Mouse (Mus musculus): ENCODE measurements at regions not wholly inside any gene's neighbourhood (a gene's known extent, or its start where the extent isn't known, plus 50 kb on each side); places are given as distances from the start of the nearest gene placed in this dataset.

GRCm38 (mm10) chr2:75046892-75047291 lies 221.3 kb downstream of the Mtx2 start:
- 86% methylated on average over 6 of the region's 6 CpGs for WGBS

DNA sequence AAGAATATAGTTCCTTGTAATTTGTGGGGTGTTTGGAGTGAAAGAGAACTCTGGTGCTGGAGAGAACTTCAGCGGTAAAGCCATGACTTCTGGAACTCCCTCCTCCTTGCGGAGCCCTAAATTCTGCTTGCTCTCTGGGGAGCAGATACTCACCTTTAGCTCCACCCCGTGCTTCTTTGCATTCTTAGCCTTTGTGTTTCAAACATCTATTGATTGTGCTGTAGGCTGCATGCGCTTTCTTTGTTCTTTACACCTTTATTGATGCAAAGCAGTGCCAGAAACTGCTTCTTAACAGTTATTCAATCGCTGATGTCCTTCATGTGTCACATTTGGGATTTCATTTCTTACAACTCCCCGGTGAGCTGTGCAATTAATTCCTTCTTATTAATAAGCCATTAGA lies 222.5 kb downstream of the Mtx2 start:
- no peak overlapping the region for H3K4me3 ChIP-seq
- H3K9me3 ChIP-seq: no peaks in the 10 kb centered on the region
- H3K27me3 ChIP-seq (ENCODE audit: poor library complexity, severe bottlenecking): peaks cover under 1% of the 10 kb centered on the region; the same call in 1 of the 2 replicates
- DNase-seq (ENCODE audit: extremely low spot score, low spot score): no peak
- H3K4me1 ChIP-seq: peaks cover 7% of the 10 kb centered on the region
- H3K27ac ChIP-seq: no peak overlapping the region
- WGBS: 44% methylated on average over 6 of the region's 6 CpGs
- H3K36me3 ChIP-seq (replicated peaks): no peaks in the 10 kb centered on the region

More at GRCm38 (mm10) chr2:75046892-75047291, 221.3 kb downstream of the Mtx2 start:
- no peaks in the 10 kb centered on the region for H3K27me3 ChIP-seq (ENCODE audit: poor library complexity, severe bottlenecking)
- no peaks in the 10 kb centered on the region for H3K36me3 ChIP-seq (replicated peaks)
- no peak overlapping the region for H3K4me3 ChIP-seq
- no peaks in the 10 kb centered on the region for H3K9me3 ChIP-seq
- DNase-seq (ENCODE audit: extremely low spot score, low spot score): no peak
- no peak overlapping the region for H3K27ac ChIP-seq
- H3K4me1 ChIP-seq: peaks cover 7% of the 10 kb centered on the region

GRCm38 (mm10) chr2:75054474-75055186 lies 229.0 kb downstream of the Mtx2 start:
- Histone ChIP-seq H3K36me3 (replicated peaks) (no peaks in the 10 kb centered on the region), H3K4me3 (peak overlapping the region; percentile 48), H3K27me3 (ENCODE audit: poor library complexity, severe bottlenecking) (peaks cover 44% of the 10 kb centered on the region), H3K9me3 (no peaks in the 10 kb centered on the region), H3K4me1 (peaks cover 7% of the 10 kb centered on the region), H3K27ac (peak overlapping the region; percentile 80)
- DNase-seq (ENCODE audit: extremely low spot score, low spot score): peak; percentile 40
- 26% methylated on average over 14 of the region's 14 CpGs for WGBS

DNA sequence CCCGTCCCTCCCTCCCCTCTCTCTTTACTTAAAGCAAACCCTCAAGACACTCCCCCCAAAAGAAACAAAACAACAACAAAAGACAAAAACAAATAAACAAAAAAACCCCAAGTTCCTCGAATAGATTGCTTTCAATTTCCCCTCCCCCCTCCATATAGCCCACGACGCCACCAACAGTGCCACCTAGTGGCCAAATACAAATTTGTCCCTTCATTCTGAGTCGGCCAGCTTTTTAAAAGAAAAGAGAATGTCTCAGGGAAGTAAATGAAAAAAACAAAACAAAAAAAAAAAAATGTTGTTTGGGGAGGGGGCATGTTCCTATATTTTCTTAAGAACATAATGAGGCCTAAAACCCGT lies 229.6 kb downstream of the Mtx2 start:
- Histone ChIP-seq H3K27me3 (ENCODE audit: poor library complexity, severe bottlenecking) (peaks cover 49% of the 10 kb centered on the region), H3K36me3 (replicated peaks) (no peaks in the 10 kb centered on the region), H3K27ac (peak overlapping the region; percentile 80), H3K4me1 (peaks cover 13% of the 10 kb centered on the region), H3K9me3 (no peaks in the 10 kb centered on the region), H3K4me3 (peak overlapping the region; percentile 48)
- DNase-seq (ENCODE audit: extremely low spot score, low spot score): peak; percentile 42
- 1% methylated on average over 6 of the region's 6 CpGs for WGBS

DNA sequence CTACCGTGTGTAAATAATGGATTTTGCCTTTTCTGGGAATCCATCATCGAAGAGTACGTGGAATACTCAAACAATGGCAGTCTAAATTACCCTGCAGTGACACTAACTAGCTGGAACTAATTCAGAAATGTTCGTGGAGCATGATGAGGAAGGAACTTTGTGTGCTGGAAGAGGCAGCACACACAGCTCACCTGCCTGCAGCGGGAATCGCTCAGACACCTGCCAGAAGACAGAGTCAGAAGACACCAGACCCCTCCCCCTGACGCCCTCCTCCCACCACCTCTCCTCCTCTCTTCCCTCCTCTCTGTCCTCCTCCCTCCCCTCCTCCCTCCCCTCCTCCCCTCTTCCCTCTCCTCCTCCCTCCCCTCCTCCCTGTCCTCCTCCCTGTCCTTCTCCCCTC lies 235.4 kb downstream of the Mtx2 start:
- no peak for DNase-seq (ENCODE audit: extremely low spot score, low spot score)
- Histone ChIP-seq H3K36me3 (replicated peaks) (no peaks in the 10 kb centered on the region), H3K27me3 (ENCODE audit: poor library complexity, severe bottlenecking) (peaks cover 55% of the 10 kb centered on the region), H3K9me3 (no peaks in the 10 kb centered on the region), H3K4me3 (no peak overlapping the region), H3K4me1 (peaks cover 49% of the 10 kb centered on the region), H3K27ac (no peak overlapping the region)
- 65% methylated on average over 7 of the region's 7 CpGs for WGBS

- Histone ChIP-seq H3K36me3 (replicated peaks) (no peaks in the 10 kb centered on the region), H3K4me1 (peaks cover 49% of the 10 kb centered on the region), H3K4me3 (no peak overlapping the region), H3K27me3 (ENCODE audit: poor library complexity, severe bottlenecking) (peaks cover 49% of the 10 kb centered on the region), H3K9me3 (no peaks in the 10 kb centered on the region), H3K27ac (no peak overlapping the region)
- 75% methylated on average over 12 of the region's 12 CpGs for WGBS
- DNase-seq (ENCODE audit: extremely low spot score, low spot score): no peak
These were observed 236.0 kb downstream of the Mtx2 start for GRCm38 (mm10) chr2:75061456-75062188.

DNA sequence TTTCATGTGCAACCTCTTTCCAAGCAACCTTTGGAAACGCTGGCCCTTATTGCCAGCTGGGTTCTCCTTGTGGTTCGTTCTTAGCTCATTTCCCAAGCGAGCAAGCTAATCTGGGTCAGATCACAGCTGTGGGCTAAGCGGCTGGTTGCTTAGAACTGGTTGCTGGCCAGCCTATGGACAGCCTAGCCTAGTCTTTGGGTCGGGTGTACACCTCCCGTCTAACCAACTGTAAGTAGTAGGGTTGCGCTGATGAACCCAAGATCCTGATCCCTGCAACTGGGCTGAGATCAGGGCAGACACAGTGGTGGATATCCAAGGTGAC lies 236.5 kb downstream of the Mtx2 start:
- Histone ChIP-seq H3K36me3 (replicated peaks) (no peaks in the 10 kb centered on the region), H3K4me3 (no peak overlapping the region), H3K27ac (no peak overlapping the region), H3K27me3 (ENCODE audit: poor library complexity, severe bottlenecking) (peaks cover 44% of the 10 kb centered on the region), H3K9me3 (no peaks in the 10 kb centered on the region), H3K4me1 (peaks cover 49% of the 10 kb centered on the region)
- no peak for DNase-seq (ENCODE audit: extremely low spot score, low spot score)
- WGBS: 89% methylated on average over 7 of the region's 7 CpGs

- H3K27me3 ChIP-seq (ENCODE audit: poor library complexity, severe bottlenecking): peaks cover 28% of the 10 kb centered on the region
- 89% methylated on average over 10 of the region's 10 CpGs for WGBS
- no peak overlapping the region for H3K4me3 ChIP-seq
- H3K4me1 ChIP-seq: peaks cover 49% of the 10 kb centered on the region
- H3K9me3 ChIP-seq: no peaks in the 10 kb centered on the region
- peak; percentile 13 for DNase-seq (ENCODE audit: extremely low spot score, low spot score)
- H3K27ac ChIP-seq: no peak overlapping the region
- no peaks in the 10 kb centered on the region for H3K36me3 ChIP-seq (replicated peaks)
These were observed 239.0 kb downstream of the Mtx2 start for GRCm38 (mm10) chr2:75064406-75065115.

- Histone ChIP-seq H3K27me3 (ENCODE audit: poor library complexity, severe bottlenecking) (peaks cover 20% of the 10 kb centered on the region), H3K4me3 (no peak overlapping the region), H3K4me1 (peaks cover 42% of the 10 kb centered on the region), H3K9me3 (no peaks in the 10 kb centered on the region), H3K36me3 (replicated peaks) (no peaks in the 10 kb centered on the region), H3K27ac (no peak overlapping the region)
- no peak for DNase-seq (ENCODE audit: extremely low spot score, low spot score)
- 66% methylated on average over 2 of the region's 2 CpGs for WGBS
These were observed 239.7 kb downstream of the Mtx2 start for GRCm38 (mm10) chr2:75065304-75065703.

GRCm38 (mm10) chr2:75069321-75069720 lies 243.7 kb downstream of the Mtx2 start:
- H3K4me1 ChIP-seq: peaks cover 27% of the 10 kb centered on the region
- no peak for DNase-seq (ENCODE audit: extremely low spot score, low spot score)
- no peak overlapping the region for H3K4me3 ChIP-seq
- H3K27me3 ChIP-seq (ENCODE audit: poor library complexity, severe bottlenecking): no peaks in the 10 kb centered on the region
- no peaks in the 10 kb centered on the region for H3K9me3 ChIP-seq
- H3K27ac ChIP-seq: no peak overlapping the region
- WGBS: 88% methylated on average over 2 of the region's 2 CpGs
- H3K36me3 ChIP-seq (replicated peaks): no peaks in the 10 kb centered on the region

DNA sequence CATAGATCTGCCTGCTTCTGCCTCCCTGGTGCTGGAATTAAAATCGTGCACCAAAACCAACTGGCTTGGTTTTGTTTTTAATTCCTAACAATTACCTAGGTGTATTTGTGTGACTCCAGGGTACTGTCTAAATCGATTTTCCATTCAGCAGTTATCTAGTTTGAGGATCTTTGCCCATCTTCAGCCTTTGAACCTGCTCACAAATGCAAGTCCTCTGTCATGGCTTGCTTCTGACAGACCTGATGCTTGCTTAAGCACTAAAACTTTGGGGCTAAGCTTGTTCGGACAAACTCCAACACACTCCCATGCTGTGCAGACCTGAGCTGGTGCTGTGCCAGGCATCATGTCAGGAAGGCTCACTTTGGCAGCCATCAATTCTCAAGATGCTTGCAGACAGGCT lies 246.4 kb downstream of the Mtx2 start:
- no peaks in the 10 kb centered on the region for H3K36me3 ChIP-seq (replicated peaks)
- no peaks in the 10 kb centered on the region for H3K9me3 ChIP-seq
- no peak for DNase-seq (ENCODE audit: extremely low spot score, low spot score)
- H3K27ac ChIP-seq: 0 out of 2 replicates have a peak overlapping the region, but pooled peaks have one; percentile 0
- H3K27me3 ChIP-seq (ENCODE audit: poor library complexity, severe bottlenecking): no peaks in the 10 kb centered on the region
- WGBS: 81% methylated on average over 3 of the region's 3 CpGs
- peaks cover 20% of the 10 kb centered on the region for H3K4me1 ChIP-seq
- no peak overlapping the region for H3K4me3 ChIP-seq

GRCm38 (mm10) chr2:75072471-75072870 lies 246.9 kb downstream of the Mtx2 start:
- DNase-seq (ENCODE audit: extremely low spot score, low spot score): no peak
- Histone ChIP-seq H3K4me3 (no peak overlapping the region), H3K4me1 (peaks cover 20% of the 10 kb centered on the region), H3K36me3 (replicated peaks) (no peaks in the 10 kb centered on the region), H3K27ac (0 out of 2 replicates have a peak overlapping the region, but pooled peaks have one; percentile 0), H3K9me3 (no peaks in the 10 kb centered on the region), H3K27me3 (ENCODE audit: poor library complexity, severe bottlenecking) (no peaks in the 10 kb centered on the region)
- 60% methylated on average over 8 of the region's 8 CpGs for WGBS

DNA sequence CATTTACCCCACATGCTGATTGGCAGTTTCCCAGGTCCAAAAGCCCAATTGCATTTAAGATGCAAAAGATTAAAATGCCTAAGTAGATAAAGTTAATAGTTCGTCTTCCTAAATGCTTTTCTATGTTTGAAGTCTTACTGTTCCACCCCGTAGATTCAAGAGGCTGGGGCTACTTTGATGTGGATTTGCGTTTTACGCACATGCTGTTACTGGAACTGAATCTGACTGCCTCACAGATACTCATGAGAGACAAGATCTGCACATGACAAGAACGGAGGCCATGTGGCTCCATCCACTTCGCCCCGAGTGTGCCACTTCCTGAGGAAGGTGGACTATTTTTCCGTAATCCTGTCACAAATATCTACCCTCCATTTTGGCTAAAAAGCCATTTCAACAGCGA lies 247.6 kb downstream of the Mtx2 start:
- 86% methylated on average over 9 of the region's 9 CpGs for WGBS
- H3K27ac ChIP-seq: no peak overlapping the region
- H3K9me3 ChIP-seq: no peaks in the 10 kb centered on the region
- no peaks in the 10 kb centered on the region for H3K27me3 ChIP-seq (ENCODE audit: poor library complexity, severe bottlenecking)
- no peak overlapping the region for H3K4me3 ChIP-seq
- H3K4me1 ChIP-seq: peaks cover 20% of the 10 kb centered on the region
- H3K36me3 ChIP-seq (replicated peaks): no peaks in the 10 kb centered on the region
- DNase-seq (ENCODE audit: extremely low spot score, low spot score): no peak

All from forebrain, embryonic 10.5 days (tissue).